Mouse (Mus musculus) embryo, embryonic 11.5 days (tissue): ENCODE data around the gene Dck.
"Not testable (repeated sequence)": the region's sequence is repeated elsewhere in the genome, so short reads cannot be mapped to it uniquely, and the experiment has no call there.

Experiments
- DNase-seq: peaks from one replicate; pipeline ENCODE4 v3.0.0-alpha.2; 2012; ENCODE audit warnings: low read depth, low spot score

Gene Dck

DNA sequence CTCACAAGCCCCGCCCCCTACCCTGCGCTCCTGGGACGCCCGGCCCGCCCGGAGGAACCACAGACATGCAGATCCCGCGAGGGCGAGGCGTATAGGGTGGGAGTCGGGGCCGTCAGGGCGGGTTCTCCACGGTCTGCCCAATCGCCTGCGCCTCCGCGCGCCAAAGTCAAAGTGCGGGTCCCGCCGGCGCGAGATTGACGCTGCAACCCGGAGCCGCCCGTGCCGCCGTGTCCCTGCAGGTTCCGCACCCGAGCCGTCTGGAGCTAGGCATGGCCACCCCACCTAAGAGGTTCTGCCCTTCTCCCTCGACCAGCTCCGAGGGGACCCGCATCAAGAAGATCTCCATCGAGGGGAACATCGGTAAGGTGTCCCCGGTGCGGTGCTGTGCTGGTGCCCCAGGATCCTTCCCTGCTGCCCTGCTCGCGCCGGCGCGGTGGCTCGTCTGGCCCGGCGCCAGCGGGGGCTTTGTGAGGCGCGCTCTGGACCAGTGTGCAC is at the start of gene Dck:
TSS of gene Dck (plus strand) at position 10 of the 495 bp plus-strand sequence.
- peak; percentile 98 for DNase-seq

DNA sequence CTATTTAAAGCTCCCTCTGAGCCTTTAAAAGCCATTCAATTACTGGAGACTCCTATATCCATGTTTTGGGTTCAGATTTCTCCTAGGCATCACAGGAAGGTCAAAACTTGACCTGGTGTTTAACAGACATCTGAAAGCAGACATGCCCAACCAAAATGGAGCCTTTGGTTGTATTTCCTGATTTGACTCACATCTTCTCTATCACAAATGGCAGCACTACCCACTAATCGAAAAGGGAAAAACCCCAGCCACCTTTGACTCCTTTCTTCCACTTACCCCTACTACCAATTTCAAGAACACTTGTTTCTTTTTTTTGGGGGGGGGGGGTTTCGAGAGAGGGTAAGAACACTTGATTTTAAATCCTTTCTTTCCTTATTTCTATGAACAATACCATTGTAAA is 47.8 kb upstream of the Dck start:
- DNase-seq = no peak

GRCm38 (mm10) chr5:88720116-88721002 is 44.4 kb upstream of the Dck start, which contains the start of gene Mob1b:
TSS of gene Mob1b (plus strand) at chr5:88720855.
- DNase-seq = peak; percentile 96

- no peak for DNase-seq
Observed at GRCm38 (mm10) chr5:88721003-88721475, 43.8 kb upstream of the Dck start.

DNA sequence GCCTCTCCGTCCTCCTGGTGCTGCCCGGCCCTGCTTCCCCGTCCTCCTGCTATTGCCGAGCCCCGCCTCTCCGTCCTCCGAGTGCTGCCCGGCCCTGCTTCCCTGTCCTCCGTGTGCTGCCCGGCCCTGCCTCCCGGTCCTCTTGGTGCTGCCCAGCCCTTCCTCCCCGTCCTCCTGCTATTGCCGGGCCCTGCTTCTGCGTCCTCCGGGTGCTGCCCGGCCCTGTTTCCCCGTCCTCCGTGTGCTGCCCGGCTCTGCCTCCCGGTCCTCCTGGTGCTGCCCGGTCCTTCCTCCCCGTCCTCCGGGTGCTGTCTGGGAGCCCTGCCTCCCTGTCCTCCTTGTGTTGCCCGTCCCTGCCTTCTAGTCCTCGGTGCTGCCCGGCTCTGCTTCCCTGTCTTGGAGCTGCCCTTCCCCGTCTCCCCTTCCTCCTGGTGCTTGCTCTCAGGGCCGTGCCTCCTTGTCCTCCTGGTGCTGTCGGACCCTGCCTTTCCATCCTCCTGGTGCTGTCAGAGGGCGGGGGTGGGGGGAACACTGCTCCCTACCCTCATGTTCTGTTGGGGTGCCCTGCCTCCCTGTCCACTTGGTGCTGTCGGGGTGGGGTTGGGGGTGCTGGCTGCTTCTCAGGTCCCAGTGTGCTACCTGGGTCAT is 43.1 kb upstream of the Dck start:
- DNase-seq = no peak

- DNase-seq = no peak
Observed at GRCm38 (mm10) chr5:88722213-88722600, 42.6 kb upstream of the Dck start.

DNA sequence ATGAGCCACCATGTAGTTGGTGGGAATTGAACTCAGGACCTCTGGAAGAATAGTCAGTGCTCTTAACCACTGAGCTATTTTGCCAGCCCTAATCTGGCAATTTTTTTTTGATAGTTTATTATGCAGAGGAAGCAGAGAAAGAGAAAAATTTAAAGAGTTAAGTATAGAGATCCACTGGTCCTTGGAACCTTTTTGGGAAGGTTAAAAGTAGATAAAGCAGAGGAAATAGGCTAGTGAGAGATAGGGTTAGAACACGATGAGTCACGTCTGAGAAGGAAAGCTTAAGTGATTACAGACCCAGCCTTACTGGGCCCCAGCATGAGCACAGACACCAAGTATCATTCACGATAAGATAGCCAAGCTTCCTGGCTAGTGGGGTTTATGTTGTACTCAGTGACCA is 40.8 kb upstream of the Dck start:
- DNase-seq = no peak

DNA sequence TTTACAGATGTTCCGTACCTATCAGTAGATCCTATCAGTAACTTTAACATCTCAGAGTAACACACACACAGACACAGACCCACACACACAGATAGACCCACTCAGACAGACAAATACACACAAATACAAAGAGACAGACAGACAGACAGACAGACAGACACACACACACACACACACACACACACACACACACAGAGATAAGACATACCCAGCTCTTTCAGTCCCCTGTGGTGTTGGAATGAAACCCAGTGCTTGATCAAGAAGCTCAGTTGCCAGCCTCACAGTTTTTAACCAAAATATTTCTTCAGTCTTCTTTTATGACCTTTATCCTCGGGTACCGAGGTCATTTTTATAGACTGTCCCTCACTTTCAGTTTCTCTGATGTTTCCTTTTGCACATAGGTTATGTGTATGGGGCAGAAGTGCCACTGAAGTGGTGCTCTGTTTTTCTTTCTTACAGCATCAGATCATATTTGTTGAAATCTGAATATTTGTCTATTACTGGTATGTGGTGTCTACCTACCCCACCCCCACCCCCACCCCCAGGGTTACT is 37.1 kb upstream of the Dck start:
- no peak for DNase-seq

GRCm38 (mm10) chr5:88734786-88735185 is 30.0 kb upstream of the Dck start:
- DNase-seq = no peak

DNA sequence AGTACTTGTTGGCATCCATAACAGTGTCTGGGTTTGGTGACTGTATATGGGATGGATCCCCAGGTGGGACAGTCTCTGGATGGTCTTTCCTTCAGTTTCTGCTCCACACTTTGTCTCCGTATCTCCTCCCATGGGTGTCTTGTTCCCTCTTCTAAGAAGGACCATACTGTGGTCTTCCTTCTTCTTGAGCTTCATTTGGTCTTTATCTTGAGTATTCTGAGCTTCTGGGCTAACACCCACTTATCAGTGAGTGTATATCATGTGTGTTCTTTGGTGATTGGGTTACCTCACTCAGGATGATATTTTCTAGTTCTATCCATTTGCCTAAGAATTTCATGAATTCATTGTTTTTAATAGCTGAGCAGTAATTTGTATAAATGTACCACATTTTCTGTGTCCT is 23.7 kb upstream of the Dck start:
- not testable (repeated sequence) for DNase-seq

GRCm38 (mm10) chr5:88747774-88748173 is 17.0 kb upstream of the Dck start:
- no peak for DNase-seq

- DNase-seq = no peak
Observed at GRCm38 (mm10) chr5:88753199-88753598, 11.6 kb upstream of the Dck start.

- DNase-seq = no peak
Observed at GRCm38 (mm10) chr5:88762611-88763010, 2.2 kb upstream of the Dck start.

DNA sequence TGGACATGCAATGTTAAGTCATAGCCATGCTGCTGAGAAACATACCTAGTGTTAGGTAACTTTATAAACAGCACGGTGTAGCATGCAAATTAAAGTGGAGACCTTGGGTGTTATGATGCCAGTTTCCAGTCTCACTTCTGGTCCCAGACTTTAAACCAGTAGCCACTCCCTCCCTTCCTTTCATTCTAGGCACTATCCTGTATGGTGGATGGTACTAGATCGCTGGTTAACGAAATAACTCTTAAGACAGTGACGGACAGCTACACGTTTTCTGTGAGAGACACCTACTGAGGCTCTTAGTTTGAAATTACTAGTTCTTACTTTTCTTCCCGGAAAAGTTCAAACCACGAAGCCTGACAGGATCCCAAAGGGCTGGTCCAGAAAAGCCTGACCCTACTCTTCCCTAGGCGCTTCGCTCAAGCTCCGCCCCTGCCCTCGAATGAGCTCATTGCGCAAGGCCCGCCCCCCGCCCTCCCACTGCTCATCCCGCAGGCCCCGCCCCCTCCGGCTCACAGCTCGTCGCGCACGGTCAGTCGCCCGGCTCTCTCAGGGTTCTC is 288 bp upstream of the Dck start:
- no peak for DNase-seq

DNA sequence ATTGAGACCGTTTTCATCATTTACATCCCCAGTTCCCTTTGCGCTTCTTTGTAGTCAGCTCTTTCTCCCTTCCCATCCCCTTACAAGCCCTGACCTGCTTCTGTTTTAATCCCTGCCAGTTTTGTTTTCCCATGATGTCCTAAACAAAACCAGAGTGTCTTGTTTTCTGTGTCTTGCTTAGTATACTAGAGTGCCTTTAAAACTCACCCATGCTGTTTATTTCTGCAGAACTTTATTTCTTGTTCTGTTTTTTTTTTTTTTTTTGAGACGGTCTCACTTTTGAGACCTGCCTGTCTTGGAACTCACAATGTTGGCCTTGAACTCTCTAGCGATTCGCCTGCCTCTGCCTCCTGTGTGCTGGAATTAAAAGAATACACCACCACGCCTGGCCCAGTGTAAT is 791 bp downstream of the Dck start:
- DNase-seq = no peak

GRCm38 (mm10) chr5:88766121-88766520 is 1.3 kb downstream of the Dck start:
- no peak for DNase-seq

- no peak for DNase-seq
Observed at GRCm38 (mm10) chr5:88766863-88767262, 2.1 kb downstream of the Dck start.

GRCm38 (mm10) chr5:88768201-88768600 is 3.4 kb downstream of the Dck start:
- DNase-seq = no peak

- no peak for DNase-seq
Observed at GRCm38 (mm10) chr5:88782072-88782765, 17.4 kb downstream of the Dck start.

GRCm38 (mm10) chr5:88785059-88785458 is 20.3 kb downstream of the Dck start:
- DNase-seq = no peak

- no peak for DNase-seq
Observed at GRCm38 (mm10) chr5:88790675-88791074, 25.9 kb downstream of the Dck start.
